Mouse (Mus musculus) v-Abl transformed pro-B cells (cell line): ENCODE measurements at regions not wholly inside any gene's neighbourhood (a gene's known extent, or its start where the extent isn't known, plus 50 kb on each side); places are given as distances from the start of the nearest gene placed in this dataset.

ENCODE experiments used
- in situ Hi-C, 2 experiments: fragments of 400-800 bp; cut with MboI; formaldehyde crosslinking; loops; one replicate each; pipeline ENCODE4 v1.15.1; 2025; ENCODE audit not compliant: unreplicated experiment in 2 of 2

DNA sequence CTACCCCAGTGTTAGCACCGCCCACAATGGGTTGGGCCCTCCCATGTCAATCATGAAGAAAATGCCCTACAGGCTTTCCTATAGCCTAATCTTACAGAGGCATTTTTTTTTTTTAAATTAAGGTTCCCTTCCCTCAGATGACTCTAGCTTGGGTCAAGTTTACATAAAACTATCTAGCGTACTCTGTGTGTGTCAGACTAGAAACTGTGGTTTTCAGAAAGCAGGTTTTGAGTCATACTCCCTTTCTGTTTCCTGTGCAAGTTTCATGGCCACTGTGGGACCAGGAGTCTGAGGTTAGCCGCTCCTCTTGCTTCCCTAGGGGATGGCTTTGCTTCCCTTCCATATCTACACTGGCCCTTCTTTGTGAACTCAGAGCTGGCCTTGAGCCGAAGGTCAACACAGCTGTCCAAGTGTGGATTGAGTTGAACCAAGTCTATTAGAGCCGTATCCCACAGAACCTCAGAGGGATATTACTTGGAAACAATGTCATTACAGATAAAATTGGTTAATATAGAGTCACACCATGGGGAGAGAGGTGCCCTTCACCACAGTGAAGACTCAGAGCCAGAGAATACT lies 226.1 kb upstream of the Arid1b start:
- in situ Hi-C loops: no loop called here

DNA sequence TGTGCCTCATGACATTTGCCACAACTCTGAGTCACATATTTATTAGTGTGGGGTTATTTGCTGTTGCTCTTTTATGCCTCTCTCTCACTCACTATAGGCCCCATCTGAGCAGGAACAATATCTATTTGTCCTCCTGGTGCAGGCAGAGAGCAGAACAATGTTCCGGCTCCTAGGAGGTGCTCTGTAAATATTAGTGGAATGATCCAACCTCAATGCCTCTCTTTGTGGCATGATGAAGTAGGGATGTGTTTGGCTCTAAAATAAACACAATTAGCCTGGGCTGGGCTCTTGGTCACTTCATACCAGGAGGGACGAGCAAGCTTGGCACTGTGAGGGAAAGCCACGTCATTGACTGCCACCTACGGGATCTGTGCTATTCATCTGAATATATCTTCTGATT lies 224.8 kb upstream of the Arid1b start:
- in situ Hi-C loops: no loop called here

DNA sequence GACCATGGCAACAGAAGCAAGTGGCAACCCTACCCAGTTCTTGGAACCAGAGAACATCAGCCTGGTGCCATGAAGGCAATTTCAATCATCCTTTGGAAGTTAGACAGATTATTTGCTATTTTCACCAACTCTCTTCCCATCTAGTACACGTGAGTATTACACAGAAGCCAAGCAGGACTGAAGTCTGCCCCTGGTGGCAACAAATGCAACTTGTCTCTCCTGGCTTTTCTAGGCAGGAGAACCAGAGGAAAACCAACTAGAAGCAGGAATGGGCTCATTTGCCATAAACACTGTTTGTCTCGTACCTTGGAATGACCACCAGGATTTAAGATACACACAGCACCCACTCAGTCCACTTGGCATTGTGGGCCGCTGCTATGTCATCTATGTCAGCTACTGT lies 224.1 kb upstream of the Arid1b start:
- in situ Hi-C loops: loop anchor here in 1 of 2 experiments (10.0 kb wide), 1 partner anchor 165 kb away; no protein-coding TSS in a partner anchor

DNA sequence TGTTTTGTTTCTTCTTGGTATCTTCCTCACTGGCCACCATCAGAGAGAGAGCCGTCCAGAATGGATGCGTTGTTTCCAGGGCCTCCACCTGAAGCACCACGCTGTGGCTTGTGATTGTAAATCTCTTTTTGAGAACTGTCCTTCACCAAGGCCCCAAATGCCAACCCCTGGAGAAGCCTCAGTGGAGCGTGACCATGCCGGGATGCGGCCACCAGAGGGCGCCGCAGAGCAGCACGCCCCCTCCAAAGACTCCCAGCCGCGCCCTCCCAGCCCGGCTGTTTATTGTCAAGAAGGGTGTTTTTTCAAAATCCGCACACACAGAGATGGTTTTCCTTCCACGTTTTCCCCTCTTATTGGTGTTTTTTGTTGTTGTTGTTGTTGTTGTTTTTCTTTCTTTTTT lies 216.0 kb upstream of the Arid1b start:
- in situ Hi-C loops: loop anchor here (5.0 to 25.0 kb wide), 4 partner anchors 173 to 1216 kb away; partner anchors contain the start of gene Tfb1m (in 1 of the 2)

DNA sequence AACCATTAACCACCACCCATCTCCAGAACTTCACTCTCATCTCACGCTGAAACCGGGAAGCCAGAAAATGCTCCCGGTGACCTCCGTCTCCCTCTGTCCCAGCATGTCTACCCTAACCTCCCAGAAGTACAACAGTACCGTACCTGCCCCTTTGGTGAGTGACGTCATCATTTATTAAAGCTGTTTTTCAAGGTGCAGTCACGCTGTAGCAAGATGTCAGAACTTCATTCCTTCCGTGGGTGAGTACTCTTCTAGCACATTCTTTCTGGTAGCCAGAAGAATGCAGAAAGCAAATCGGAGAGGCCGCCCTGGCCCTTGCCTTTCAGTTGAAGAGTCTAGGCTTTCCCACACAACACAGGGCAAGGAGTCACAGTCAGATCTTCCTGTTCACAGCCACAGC lies 215.1 kb upstream of the Arid1b start:
- in situ Hi-C loops: loop anchor here (5.0 to 25.0 kb wide), 4 partner anchors 174 to 1217 kb away; partner anchors contain the start of gene Tfb1m (in 1 of the 2)

DNA sequence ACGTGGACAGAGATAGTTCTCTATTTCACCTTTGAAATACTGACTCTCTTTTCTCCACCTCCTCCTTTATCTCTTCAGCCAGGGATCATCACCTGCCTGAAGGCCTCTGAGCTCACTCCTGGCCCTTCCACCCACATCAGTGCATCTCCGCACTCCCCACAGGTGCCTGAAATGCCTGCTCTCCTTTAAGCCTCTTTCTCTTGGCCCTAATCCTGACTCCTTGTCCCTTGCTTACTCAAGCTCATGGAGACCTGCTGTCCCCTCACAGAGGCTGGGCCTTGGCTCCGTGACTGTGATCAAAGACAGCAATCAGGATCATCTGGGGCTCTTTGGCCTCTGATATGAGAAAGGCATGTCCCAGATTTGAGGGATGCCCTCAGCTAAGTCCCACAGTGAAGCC lies 212.5 kb upstream of the Arid1b start:
- in situ Hi-C loops: loop anchor here (25.0 kb wide), 2 partner anchors 306 to 1219 kb away; partner anchors contain the start of gene Tfb1m (in 1 of the 2)

DNA sequence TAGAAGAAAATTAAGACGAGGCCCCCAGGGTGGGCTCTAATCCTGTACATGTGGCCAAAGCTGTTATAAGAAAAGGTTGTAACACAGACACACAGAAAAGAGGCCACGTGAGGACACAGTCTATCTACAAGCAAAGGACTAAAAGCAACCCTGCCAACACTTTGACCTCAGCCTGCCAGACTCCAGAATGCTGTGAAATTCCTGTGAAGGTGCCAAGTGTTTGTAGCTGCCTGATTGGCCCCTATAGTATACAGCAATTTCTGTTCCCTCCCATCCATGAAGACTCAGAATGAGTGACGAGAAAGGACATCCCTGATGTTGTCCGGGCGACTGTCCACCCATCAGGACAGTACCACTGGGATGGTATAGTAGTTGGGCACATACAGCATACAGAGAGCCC lies 209.8 kb upstream of the Arid1b start:
- in situ Hi-C loops: loop anchor here (25.0 kb wide), 2 partner anchors 303 to 1222 kb away; partner anchors contain the start of gene Tfb1m (in 1 of the 2)

DNA sequence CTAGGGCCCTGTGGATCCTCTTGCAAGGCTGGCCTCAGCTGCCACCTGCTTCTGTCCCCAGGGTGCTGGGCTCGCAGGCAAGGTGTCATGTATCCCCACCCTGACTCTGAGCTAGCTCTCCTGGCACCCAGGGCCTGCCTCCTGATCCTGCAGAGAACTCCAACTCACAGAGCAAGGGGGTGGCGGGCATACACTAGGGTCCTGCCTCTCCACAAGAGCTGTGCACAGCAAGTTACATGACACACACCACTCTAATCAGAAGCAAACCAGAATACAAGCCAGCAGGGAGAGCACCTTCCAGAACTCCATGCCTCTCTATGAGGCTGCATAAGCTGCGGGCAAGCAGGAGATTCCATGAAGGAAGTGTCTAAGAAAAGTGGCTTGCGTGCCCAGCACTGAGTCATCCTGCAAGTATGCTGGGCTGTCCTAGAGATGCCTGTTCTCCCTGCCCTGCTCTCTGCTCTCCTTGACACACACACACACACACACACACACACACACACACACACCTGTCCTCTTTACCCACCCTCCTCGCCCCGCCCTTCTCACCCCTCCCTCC lies 208.8 kb upstream of the Arid1b start:
- in situ Hi-C loops: loop anchor here (25.0 kb wide), 2 partner anchors 302 to 1223 kb away; partner anchors contain the start of gene Tfb1m (in 1 of the 2)

DNA sequence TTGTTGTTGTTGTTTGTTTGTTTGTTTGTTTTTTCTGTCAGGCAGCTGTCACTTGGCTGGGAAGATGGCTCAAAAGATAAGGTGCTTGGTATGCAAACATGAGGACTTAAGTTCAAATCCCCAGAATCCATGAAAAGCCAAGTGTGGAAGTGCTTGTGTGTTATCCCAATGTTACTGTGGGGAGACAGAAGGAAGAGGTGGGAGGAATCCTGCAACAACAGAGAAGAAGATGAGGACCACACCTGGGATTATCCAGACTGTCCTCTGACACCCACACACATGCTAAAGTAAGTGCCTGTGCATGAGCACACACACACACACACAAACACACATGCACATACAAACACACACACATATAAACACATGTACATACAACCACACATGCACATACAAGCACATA lies 207.6 kb upstream of the Arid1b start:
- in situ Hi-C loops: loop anchor here (25.0 kb wide), 2 partner anchors 301 to 1224 kb away; partner anchors contain the start of gene Tfb1m (in 1 of the 2)

DNA sequence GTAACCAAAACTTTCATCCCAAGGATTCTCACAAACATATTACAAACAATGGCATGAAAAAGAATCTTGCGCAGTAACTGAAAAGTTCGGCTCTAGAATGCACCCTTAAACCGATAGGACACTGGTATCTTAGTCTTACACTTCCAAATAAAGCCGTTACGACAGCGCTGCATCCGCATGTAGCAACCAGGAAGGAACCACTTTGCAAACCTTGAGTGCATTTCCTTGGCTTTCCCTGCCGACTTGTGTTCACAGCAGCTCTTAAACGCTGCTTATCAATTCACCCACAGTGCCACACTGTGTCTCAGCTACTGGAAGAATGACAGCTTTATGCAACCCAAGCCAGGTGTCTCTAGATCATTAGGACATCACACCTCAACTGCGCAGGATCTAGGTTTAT lies 202.3 kb upstream of the Arid1b start:
- in situ Hi-C loops: loop anchor here (25.0 kb wide), 2 partner anchors 295 to 1230 kb away; partner anchors contain the start of gene Tfb1m (in 1 of the 2)

DNA sequence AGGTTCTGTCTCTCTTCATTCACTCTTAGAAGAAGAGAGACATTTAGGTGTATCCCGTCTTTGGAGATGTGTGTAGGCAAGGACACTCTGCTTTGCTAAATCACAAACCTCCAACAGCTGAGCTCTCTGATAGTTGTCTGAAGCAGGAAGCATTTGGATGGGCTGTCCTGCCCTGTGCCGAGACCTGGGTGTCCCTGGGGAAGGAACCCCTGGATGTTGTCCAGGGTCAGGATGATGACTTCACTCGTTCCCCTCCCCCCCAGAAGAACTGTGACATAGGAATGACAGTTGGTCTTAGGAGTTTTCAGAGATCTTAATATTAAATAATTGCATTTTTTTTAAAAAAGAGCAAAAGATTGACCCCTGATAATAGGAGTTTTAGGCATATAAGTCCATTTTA lies 197.9 kb upstream of the Arid1b start:
- in situ Hi-C loops: loop anchor here (25.0 kb wide), 2 partner anchors 291 to 1234 kb away; partner anchors contain the start of gene Tfb1m (in 1 of the 2)

DNA sequence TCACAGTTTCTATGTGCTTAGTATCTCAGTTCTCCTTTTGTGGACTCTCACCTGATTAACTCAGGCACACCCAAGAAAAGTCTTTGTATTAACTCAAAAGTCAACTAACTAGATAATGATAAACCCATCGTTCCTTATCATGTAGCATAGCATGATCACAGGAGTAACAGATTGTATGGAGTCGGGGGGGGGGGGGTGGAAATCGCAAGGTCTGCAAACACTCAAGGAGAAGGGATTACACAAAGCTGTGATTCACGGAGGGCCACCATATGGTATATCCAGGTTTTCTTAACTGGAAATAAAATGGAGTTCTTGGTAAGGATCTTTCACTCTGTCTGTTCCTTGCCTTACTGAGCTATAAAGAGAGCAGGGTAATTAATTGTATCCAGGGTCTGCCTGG lies 190.1 kb upstream of the Arid1b start:
- in situ Hi-C loops: no loop called here

DNA sequence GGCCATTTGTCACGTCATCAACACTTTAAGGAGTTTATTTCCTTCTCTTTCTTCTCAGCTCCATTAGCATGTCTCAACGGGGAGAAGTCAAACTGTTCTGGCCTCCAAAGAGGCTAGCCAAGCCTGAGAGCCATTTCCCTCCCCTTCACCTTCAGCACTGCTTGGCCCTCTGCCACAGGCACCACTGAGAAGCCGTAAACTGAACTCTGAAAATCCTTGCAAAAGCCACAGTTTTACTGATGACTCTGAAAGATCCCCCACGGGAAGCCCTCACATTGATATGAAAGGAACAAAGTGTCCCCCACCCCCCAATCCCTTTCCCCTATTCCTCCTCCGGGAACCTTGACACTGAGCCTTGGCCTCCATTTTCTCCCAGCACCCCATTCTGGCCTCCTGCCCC lies 188.1 kb upstream of the Arid1b start:
- in situ Hi-C loops: no loop called here

DNA sequence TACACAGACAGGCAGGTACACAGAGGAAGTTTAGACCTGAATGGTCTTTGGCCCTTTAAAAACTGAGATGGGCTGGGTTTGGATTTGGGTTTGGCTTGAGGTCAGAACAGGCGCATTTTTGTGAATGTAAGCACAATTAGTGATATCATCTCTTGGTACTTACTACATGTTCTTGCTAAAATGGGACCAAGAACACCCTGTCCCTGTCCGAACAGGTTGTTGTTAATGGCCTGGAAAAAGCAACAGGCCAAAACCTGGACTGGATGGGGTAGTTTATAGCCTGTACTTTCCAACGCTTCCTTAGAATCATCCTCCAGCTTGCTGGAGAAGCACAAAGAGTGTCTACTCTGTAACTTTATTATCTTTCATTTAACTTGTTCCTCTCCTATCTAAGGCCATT lies 185.2 kb upstream of the Arid1b start:
- in situ Hi-C loops: no loop called here

DNA sequence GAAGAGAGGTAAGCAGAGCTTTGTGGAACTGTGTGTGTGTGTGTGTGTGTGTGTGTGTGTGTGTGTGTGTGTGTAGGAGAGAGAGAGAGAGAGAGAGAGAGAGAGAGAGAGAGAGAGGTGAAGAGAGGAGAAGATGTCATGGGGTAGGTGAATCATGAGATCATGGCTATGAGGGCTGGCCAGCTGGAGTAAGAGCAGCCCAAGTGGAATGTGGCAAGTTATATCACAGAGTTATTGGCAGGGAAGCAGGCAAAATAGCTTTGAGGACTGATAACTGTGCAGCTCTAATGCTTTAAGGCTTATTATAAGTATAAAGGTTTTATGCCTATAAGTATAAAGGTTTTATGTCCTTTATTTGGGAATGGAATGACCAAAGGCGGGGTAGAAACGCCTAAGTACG lies 180.9 kb upstream of the Arid1b start:
- in situ Hi-C loops: no loop called here

DNA sequence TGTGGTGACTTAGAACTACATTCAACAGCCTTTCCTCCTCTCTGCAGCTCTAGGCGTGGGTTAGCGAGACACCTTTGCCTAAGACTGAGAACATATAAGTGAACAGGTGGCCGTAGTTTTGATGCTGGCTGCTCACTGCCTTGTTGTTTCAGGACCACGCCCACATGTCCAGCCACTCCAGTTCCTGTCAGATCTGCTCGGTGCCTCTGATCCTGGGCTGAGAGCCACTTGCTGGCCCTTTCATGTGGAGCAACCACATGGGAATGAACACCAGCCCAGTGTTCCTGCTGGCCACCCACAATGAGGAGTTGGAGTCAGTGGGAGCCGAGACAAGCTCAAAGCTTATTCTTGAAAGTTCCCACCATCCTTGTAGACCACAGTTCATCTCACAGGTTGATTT lies 180.5 kb upstream of the Arid1b start:
- in situ Hi-C loops: no loop called here

DNA sequence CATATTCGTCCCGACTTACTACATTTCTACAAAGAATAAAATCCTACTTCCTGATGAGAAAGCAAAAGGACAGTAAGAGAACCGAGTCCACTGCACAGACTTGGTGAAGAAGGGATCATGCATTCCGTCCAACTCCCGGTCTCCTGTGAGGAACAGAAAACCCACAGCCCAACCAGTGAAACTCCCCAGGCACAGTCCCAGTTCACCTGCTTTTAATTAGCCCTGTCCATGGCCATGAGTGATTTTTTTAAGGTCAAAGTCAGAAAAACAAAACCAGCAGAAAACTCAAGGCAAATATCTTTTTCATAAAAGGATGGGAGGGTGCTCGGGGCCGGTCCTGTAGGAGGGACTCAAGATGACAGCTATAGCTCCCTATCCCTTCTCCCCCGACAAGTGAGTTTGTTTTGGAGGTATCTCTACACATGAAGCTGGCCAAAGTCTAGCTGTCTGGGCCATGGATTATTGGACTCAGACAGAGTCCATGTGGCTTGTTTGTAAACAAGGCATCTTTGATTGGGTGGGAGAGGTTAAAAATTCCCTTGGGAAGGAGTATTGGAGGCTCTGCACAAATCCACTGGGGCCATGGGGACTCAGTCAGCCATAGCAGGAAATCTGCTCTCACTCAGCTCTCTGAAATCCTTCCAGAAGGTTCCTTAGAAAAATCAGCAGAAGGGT lies 168.8 kb upstream of the Arid1b start:
- in situ Hi-C loops: no loop called here

DNA sequence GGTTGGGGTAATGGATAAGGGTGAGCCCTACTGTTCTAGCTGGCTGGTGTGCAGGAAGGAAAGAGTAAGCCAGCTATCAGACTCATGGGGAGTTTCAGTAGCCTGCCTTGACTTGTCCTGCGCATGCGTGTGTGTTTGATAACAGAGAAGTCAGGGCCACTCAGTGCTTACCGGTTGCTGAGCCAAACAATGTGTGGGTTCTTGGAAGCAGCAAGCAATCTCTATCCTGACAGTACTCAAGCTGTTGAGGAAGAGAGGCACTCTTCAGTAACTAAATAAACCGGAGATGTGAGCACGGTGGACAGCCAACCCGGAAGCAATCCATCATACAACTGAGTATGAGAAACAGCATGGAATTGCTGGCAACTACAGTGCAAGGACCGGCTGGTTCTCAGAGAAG lies 160.1 kb upstream of the Arid1b start:
- in situ Hi-C loops: no loop called here

DNA sequence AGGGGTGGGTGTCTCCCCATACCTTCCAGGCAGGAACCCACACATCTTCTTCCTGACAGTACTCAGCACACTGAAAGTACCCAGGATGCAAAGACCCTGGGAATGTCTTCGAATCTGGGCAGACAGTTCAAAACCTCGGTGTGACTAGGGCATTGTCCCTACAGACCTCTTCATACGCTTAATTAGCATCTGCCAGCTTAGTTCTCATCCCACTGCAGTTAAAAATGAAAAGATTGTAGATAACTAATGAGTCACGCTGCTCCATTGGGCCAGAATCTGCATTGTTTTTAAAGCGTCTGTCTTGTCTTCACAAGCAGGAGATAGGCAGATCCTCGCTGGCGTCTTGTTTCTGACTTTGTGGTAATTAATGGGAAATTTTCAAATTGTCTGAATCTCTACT lies 159.6 kb upstream of the Arid1b start:
- in situ Hi-C loops: no loop called here

DNA sequence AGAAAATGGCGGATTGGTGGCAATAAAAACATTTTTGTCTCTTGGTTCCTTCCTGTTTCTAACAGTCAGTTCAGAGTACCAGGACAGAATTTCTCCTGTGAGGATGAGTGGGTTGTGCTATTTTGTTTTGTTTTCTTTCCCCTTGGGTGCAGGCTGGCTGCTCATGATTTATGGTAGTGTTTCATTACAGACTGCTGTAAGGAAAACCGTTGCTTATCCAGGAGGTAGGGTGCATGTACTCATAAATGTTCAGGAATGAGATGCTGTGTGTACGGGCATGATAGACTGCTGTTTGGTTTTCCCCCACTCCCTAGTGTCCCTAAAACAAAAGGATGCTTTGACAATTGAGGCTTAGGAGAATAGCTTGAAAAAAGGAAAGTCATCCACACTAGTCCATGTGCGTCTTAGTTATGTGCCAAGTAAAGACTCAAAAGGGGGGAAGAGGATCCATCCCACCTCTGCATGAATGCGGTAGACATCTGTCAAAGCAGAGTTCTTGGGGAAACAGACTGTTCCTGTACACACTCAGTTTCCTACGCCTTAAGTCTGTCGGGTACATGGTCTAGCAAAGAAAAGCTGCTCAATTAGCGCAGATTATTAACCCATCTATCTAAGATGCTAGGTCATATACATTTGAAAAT lies 158.9 kb upstream of the Arid1b start:
- in situ Hi-C loops: no loop called here

DNA sequence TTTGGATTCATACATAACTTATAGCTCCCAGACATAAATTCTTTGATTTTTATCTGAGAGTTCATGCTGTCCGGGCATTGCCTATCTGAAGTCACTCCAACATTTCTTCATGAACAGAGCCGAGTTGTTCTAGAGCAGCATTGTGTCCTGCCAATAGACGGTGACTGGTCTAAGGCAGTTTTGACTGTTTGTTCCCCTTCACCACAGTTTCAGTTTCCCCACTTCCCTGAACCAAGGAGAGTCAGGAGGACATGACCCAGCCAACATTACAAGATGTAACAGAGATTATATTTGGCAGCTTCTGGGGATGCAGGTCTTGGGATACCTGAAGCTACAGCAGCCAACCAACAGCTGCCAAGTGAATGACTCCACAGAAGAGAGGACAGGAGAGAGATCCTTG lies 154.0 kb upstream of the Arid1b start:
- in situ Hi-C loops: no loop called here
